Mouse (Mus musculus) kidney, embryonic 16.5 days (tissue): ENCODE data around the gene Cntn1. TPM values are rescaled to one million over a fixed set of nuclear protein-coding genes. Genes with fewer than 3 reads are reported as not detected.

Experiments
- ATAC-seq: fragments of 200-750 bp; cut with Nextera tagmentation; 2 replicates; pipeline ENCODE4 v1.8.0; 2017; ENCODE audit warnings: moderate TSS enrichment; ENCODE audit not compliant: low FRiP score, low TSS enrichment
- H3K27ac ChIP-seq: fragments of 300-500 bp; sonication (generic); 2 replicates; pipeline ENCODE4 v1.5.1; 2014; ENCODE audit warnings: low read length
- H3K27me3 ChIP-seq: fragments of 300-500 bp; sonication (generic); 2 replicates; pipeline ENCODE4 v1.6.1; 2014; ENCODE audit warnings: low read length, control low read depth, mixed read lengths; ENCODE audit not compliant: insufficient read depth
- H3K36me3 ChIP-seq: fragments of 300-500 bp; sonication (generic); 2 replicates; pipeline ENCODE4 v1.6.1; 2014; ENCODE audit warnings: low read length, control low read depth, mixed read lengths; ENCODE audit not compliant: insufficient read depth
- H3K4me1 ChIP-seq: fragments of 300-500 bp; sonication (generic); 2 replicates; pipeline ENCODE4 v1.6.1; 2014; ENCODE audit warnings: low read length, control low read depth, mixed read lengths; ENCODE audit not compliant: insufficient read depth
- H3K4me2 ChIP-seq: fragments of 300-500 bp; sonication (generic); replicated peaks from 2 replicates; pipeline ENCODE4 v1.6.1; 2014; ENCODE audit warnings: low read depth, low read length
- H3K4me3 ChIP-seq: fragments of 300-500 bp; sonication (generic); 2 replicates; pipeline ENCODE4 v1.5.1; 2014; ENCODE audit warnings: mild to moderate bottlenecking, low read length
- H3K9ac ChIP-seq: fragments of 300-500 bp; sonication (generic); replicated peaks from 2 replicates; pipeline ENCODE4 v1.6.1; 2014; ENCODE audit warnings: low read length
- H3K9me3 ChIP-seq: fragments of 300-500 bp; sonication (generic); 2 replicates; pipeline ENCODE4 v1.6.1; 2016; ENCODE audit warnings: low read length, control low read depth
- WGBS: fragments of 180-500 bp; shearing (Covaris S2); extraction: QIAGEN DNeasy Blood & Tissue Kit; methylation state at CpG from one replicate; pipeline ENCODE4 v1.1.7; 2014; 5-methylcytosine and 5-hydroxymethylcytosine counted together
- polyA plus RNA-seq: library from polyadenylated mRNA; unstranded; fragments of >200 nt; fragmentation: Nextera tagmentation; extraction: Ambion mirVana; gene quantifications from 2 replicates; pipeline ENCODE4 v1.2.1, GENCODE M21; 2015

Gene Cntn1
- 1.7 and 2.1 TPM in 2 replicates for polyA plus RNA-seq

GRCm38 (mm10) chr15:92050996-92051352 lies at the start of gene Cntn1:
TSS of gene Cntn1 (plus strand) at chr15:92051165.
- ATAC-seq: peak; percentile 99
- no peaks in the 10 kb centered on the region for H3K9me3 ChIP-seq
- H3K27ac ChIP-seq: no peak within 1 kb of the TSS
- peak within 1 kb of the TSS; percentile 59 for H3K4me3 ChIP-seq
- H3K36me3 ChIP-seq: no peaks in the 10 kb centered on the region
- peak within 1 kb of the TSS; percentile 98 for H3K4me2 ChIP-seq
- peak within 1 kb of the TSS; percentile 51 for H3K9ac ChIP-seq
- H3K27me3 ChIP-seq: peaks cover 14% of the 10 kb centered on the region
- 1% methylated on average over 17 of the region's 17 CpGs for WGBS
- peaks cover 13% of the 10 kb centered on the region; the same call in 1 of the 2 replicates for H3K4me1 ChIP-seq

DNA sequence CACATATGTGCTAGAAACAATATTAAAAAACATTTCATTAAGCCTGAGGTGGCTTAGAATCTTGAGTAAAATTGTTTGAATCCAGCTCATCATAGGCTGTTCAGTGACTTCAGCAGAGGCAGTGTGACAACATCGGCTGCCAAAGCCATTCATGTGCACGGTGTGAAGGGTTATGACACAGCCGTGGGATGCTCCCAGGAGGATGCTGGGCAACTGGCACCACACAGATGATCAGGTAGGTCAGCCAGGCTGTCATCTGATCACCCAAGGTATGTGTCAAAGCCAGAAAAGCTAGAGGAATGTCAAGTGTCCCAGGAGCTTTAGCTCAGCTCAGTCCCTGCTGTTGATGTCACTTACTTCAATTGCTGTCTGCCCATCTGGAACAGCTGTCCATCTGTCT lies 49.5 kb upstream of the Cntn1 start:
- no peaks in the 10 kb centered on the region for H3K27me3 ChIP-seq
- H3K27ac ChIP-seq: no peak overlapping the region
- ATAC-seq: no peak
- no peak overlapping the region for H3K4me2 ChIP-seq
- H3K36me3 ChIP-seq: no peaks in the 10 kb centered on the region
- H3K4me1 ChIP-seq: no peaks in the 10 kb centered on the region
- WGBS: 61% methylated on average over 3 of the region's 3 CpGs
- no peaks in the 10 kb centered on the region for H3K9me3 ChIP-seq
- H3K9ac ChIP-seq: no peak overlapping the region
- no peak overlapping the region for H3K4me3 ChIP-seq

- H3K4me2 ChIP-seq: no peak overlapping the region
- no peaks in the 10 kb centered on the region for H3K36me3 ChIP-seq
- 91% methylated on average over 8 of the region's 8 CpGs for WGBS
- H3K4me3 ChIP-seq: no peak overlapping the region
- no peaks in the 10 kb centered on the region for H3K4me1 ChIP-seq
- no peak for ATAC-seq
- no peak overlapping the region for H3K27ac ChIP-seq
- no peaks in the 10 kb centered on the region for H3K9me3 ChIP-seq
- no peaks in the 10 kb centered on the region for H3K27me3 ChIP-seq
- H3K9ac ChIP-seq: no peak overlapping the region
Measured at GRCm38 (mm10) chr15:92012165-92013083, 38.5 kb upstream of the Cntn1 start.

DNA sequence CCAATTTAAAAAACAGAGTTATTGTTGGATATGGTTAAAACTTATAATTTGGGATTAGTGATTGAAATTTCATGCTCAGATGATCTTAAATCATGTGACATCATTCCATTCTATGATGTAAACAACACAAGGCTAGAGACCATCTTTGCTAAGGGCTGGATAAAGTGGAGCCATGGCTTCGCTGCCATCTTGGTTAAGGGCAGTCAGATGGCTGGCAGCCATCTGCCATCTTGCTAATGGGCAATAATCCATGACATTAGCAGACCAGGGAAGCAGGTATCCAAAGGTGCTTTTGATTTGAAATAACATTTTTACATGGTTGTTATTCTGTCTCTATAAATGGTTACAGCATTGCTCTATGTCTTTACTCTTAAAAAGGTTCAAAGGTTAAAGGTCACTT lies 16.9 kb upstream of the Cntn1 start:
- Histone ChIP-seq H3K36me3 (no peaks in the 10 kb centered on the region), H3K4me1 (no peaks in the 10 kb centered on the region), H3K27me3 (no peaks in the 10 kb centered on the region), H3K4me2 (no peak overlapping the region), H3K9ac (no peak overlapping the region), H3K27ac (no peak overlapping the region), H3K9me3 (no peaks in the 10 kb centered on the region), H3K4me3 (no peak overlapping the region)
- ATAC-seq: no peak
- 85% methylated on average over 1 of the region's 1 CpGs for WGBS

GRCm38 (mm10) chr15:92042538-92042937 lies 8.4 kb upstream of the Cntn1 start:
- no peak for ATAC-seq
- H3K27me3 ChIP-seq: no peaks in the 10 kb centered on the region
- 77% methylated on average over 5 of the region's 5 CpGs for WGBS
- H3K4me3 ChIP-seq: no peak overlapping the region
- no peak overlapping the region for H3K9ac ChIP-seq
- no peaks in the 10 kb centered on the region for H3K9me3 ChIP-seq
- no peaks in the 10 kb centered on the region for H3K36me3 ChIP-seq
- H3K27ac ChIP-seq: no peak overlapping the region
- H3K4me2 ChIP-seq: no peak overlapping the region
- no peaks in the 10 kb centered on the region for H3K4me1 ChIP-seq

- Histone ChIP-seq H3K27ac (no peak overlapping the region), H3K9me3 (no peaks in the 10 kb centered on the region), H3K4me2 (no peak overlapping the region), H3K4me1 (peaks cover 4% of the 10 kb centered on the region; the same call in 1 of the 2 replicates), H3K36me3 (no peaks in the 10 kb centered on the region), H3K27me3 (no peaks in the 10 kb centered on the region), H3K9ac (no peak overlapping the region), H3K4me3 (no peak overlapping the region)
- 74% methylated on average over 8 of the region's 8 CpGs for WGBS
- no peak for ATAC-seq
Measured at GRCm38 (mm10) chr15:92046042-92046441, 4.9 kb upstream of the Cntn1 start.

DNA sequence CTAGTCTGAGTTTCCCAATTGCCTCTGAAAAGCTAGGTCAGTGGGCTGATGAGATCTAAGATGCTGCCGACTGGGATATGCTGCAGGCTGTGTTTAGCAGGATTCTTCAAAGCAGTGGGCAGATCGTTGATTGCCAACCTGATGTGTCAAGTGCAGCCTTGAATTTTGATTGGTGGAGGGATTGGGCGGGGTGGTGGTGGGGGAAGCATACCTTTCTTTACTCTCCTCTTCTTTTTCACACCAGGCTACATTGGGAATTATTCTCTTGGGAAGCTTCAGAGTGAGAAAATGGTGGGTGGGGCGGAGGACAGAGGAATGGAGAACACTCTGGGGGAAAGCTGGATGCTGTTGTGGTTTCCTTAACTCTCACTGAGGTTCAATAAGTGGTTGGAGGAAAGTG lies 2.9 kb upstream of the Cntn1 start:
- Histone ChIP-seq H3K4me1 (peaks cover 13% of the 10 kb centered on the region; the same call in 1 of the 2 replicates), H3K36me3 (no peaks in the 10 kb centered on the region), H3K27ac (no peak overlapping the region), H3K4me2 (no peak overlapping the region), H3K9ac (no peak overlapping the region), H3K27me3 (peaks cover 14% of the 10 kb centered on the region), H3K9me3 (no peaks in the 10 kb centered on the region), H3K4me3 (no peak overlapping the region)
- 68% methylated on average over 4 of the region's 4 CpGs for WGBS
- ATAC-seq: no peak

- H3K4me3 ChIP-seq: no peak overlapping the region
- no peak for ATAC-seq
- no peak overlapping the region for H3K27ac ChIP-seq
- H3K9me3 ChIP-seq: no peaks in the 10 kb centered on the region
- H3K36me3 ChIP-seq: no peaks in the 10 kb centered on the region
- 78% methylated on average over 4 of the region's 4 CpGs for WGBS
- H3K9ac ChIP-seq: no peak overlapping the region
- no peak overlapping the region for H3K4me2 ChIP-seq
- H3K27me3 ChIP-seq: peaks cover 14% of the 10 kb centered on the region
- H3K4me1 ChIP-seq: peaks cover 13% of the 10 kb centered on the region; the same call in 1 of the 2 replicates
Measured at GRCm38 (mm10) chr15:92048531-92048930, 2.4 kb upstream of the Cntn1 start.

DNA sequence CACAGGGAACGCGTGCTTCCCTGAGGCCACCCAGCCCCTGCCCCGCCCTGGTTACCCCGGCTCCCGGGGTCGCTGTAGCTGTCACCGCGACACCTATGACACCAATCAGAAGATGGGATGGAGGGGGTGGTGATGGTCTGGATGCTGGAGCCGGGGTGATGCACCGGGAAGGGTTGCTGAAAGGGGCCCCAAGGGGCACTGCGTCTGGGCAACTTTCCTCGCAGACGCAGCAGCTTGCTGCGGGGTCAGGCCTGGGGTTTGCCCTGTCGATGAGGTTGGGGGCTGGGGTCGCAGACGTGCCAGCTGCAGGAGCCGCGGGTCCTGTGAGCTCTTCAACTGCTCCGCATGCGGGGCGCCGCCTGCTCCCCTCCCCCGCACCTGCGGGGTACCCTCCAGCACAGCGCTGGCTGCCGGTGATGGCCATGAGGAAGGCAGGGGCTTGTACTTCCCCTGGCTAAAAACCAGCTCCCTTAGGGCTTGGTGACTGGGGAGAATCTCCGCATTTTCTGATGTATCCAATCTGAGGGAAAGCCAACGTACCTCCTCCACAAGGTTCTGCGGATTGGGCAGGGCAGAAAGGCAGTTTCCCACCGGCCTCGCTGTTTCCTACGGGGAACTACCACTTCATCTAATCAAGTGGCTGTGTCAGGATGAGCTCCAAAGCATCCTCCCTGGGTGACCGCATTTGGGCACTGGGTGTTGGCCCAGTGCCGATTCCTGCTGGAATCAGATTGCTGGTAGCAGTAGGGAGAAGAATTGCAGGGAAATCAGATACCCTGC lies 578 bp downstream of the Cntn1 start:
- Histone ChIP-seq H3K9me3 (no peaks in the 10 kb centered on the region), H3K4me3 (peak overlapping the region; percentile 59), H3K27ac (no peak overlapping the region), H3K9ac (peak overlapping the region; percentile 51), H3K4me1 (peaks cover 13% of the 10 kb centered on the region; the same call in 1 of the 2 replicates), H3K27me3 (peaks cover 14% of the 10 kb centered on the region), H3K36me3 (no peaks in the 10 kb centered on the region), H3K4me2 (peak overlapping the region; percentile 98)
- ATAC-seq: peak; percentile 74
- WGBS: under 1% methylated on average over 34 of the region's 35 CpGs

DNA sequence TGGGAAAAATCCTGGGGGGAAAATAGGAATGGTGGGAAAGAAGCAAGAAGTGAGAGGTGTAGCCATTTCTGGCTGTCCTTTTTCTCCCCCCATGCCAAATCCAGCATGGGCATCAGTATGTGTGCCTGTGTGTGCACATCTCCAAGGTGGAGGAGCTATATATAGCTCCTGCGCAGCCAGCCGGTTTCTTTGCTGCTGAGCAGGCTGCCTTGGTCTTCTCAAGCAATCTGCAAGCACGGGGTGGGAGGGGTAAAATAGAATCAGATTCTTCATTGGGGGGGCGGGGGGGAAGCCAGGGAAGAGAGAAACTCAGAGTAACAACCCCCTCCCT lies 1.1 kb downstream of the Cntn1 start:
- no peaks in the 10 kb centered on the region for H3K36me3 ChIP-seq
- H3K27ac ChIP-seq: no peak overlapping the region
- peaks cover 14% of the 10 kb centered on the region for H3K27me3 ChIP-seq
- H3K4me1 ChIP-seq: peaks cover 13% of the 10 kb centered on the region; the same call in 1 of the 2 replicates
- no peak overlapping the region for H3K9ac ChIP-seq
- peak overlapping the region; percentile 59 for H3K4me3 ChIP-seq
- no peak for ATAC-seq
- WGBS: 32% methylated on average over 4 of the region's 4 CpGs
- H3K9me3 ChIP-seq: no peaks in the 10 kb centered on the region
- H3K4me2 ChIP-seq: peak overlapping the region; percentile 98
